Mouse (Mus musculus): ENCODE measurements around the gene Spdye4c. TPM values are rescaled to one million over a fixed set of nuclear protein-coding genes. Genes with fewer than 3 reads are reported as not detected.
A peak's percentile ranks its signal among the peaks of the same experiment; 100 is the strongest.

Spdye4c gene
- polyA plus RNA-seq, 1 experiment = not detected

DNA sequence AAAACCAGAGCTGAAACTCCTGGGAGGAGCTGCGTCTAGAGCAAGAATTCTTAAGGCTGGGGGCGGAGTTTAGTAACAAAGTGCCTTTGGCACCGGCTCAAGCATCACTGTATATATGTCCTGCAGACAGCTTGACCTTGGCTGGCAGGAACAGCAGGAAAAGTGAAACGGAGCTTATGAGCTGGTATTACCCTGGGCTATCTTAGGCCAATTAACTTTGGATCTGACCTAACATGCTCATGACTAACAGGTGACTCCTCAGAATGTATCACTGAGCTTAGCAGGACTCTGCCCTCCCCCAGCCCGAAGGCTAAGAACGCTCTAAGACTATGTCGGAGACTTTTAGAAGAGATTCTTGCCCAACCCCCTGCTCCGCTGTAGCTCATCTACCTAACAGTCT lies 25.1 kb upstream of the Spdye4c start:
- Histone ChIP-seq H3K79me3 (ENCODE audit: low read depth) (no peaks in the 10 kb centered on the region), H3K36me3 (ENCODE audit: control insufficient read depth, insufficient read depth) (no peaks in the 10 kb centered on the region), H3K79me2 (ENCODE audit: control insufficient read depth, insufficient read depth) (no peaks in the 10 kb centered on the region), H3K27me3 (ENCODE audit: control insufficient read depth, insufficient read depth, insufficient read length) (no peaks in the 10 kb centered on the region), H3K4me3 (ENCODE audit: insufficient read depth, poor library complexity, severe bottlenecking) (no peak overlapping the region), H3ac (ENCODE audit: control insufficient read depth, insufficient read length, low read depth) (no peak overlapping the region)
- TF ChIP-seq MYOG (IDR thresholded peaks at IDR 0.05; ENCODE audit: control insufficient read depth, extremely low read depth, insufficient read length) = no peak
- TF ChIP-seq CEBPB (IDR thresholded peaks at IDR 0.05; ENCODE audit: low read depth) = no peak
- peak; percentile 35 for TF ChIP-seq FOSL1 (IDR thresholded peaks at IDR 0.05; ENCODE audit: insufficient read depth, low read length, poor library complexity, severe bottlenecking)
- peak; percentile 37 for TF ChIP-seq MYOD1 (IDR thresholded peaks at IDR 0.05; ENCODE audit: control insufficient read depth, insufficient read length, low read depth)

DNA sequence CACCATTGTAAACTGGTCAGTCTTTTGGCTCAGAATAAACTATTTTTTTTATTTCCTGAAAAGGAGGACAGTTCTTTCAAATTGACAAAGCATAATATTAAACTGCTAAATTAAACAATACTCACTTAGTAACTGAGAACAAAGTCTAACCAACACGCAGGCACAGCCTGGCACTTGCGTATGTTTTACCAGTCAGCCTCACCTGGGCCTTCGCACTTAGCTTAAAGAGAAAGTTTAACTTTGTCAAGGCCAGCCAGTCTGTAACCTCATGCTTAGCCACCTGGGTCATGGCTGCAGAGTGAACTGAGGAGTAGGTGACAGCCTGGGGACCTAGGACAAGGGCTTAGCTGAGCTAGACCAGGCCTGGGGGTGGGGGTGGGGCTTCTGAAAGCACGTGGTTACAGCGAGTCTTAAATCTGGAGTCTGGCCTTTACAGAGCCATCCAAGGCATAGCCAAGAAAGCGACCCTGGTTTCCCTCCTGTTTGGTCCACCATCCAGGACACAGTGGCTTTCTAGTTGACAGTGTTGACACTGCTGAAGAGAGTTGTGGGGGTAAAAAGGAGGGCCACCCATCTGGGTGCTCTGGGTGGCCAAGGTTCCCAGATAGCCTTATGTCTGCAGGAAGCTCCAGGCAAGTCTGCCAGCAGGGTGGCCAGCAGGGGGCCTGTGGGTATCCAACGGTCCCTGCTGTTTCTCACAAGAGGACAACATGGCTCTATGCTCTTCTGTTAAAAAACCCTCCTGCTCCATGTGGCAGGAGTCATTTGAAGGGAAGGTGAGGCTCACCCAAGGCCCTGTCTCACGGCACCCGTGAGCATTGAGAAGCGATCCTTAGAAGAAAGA lies 24.5 kb upstream of the Spdye4c start:
- H3K79me2 ChIP-seq (ENCODE audit: control insufficient read depth, insufficient read depth) = no peaks in the 10 kb centered on the region
- no peak overlapping the region for H3ac ChIP-seq (ENCODE audit: control insufficient read depth, insufficient read length, low read depth)
- H3K79me3 ChIP-seq (ENCODE audit: low read depth) = no peaks in the 10 kb centered on the region
- H3K4me3 ChIP-seq (ENCODE audit: insufficient read depth, poor library complexity, severe bottlenecking) = no peak overlapping the region
- H3K27me3 ChIP-seq (ENCODE audit: control insufficient read depth, insufficient read depth, insufficient read length) = no peaks in the 10 kb centered on the region
- no peak for TF ChIP-seq MAX (IDR thresholded peaks at IDR 0.05)
- TF ChIP-seq MYOG (IDR thresholded peaks at IDR 0.05; ENCODE audit: control insufficient read depth, extremely low read depth, insufficient read length) = no peak
- no peaks in the 10 kb centered on the region for H3K36me3 ChIP-seq (ENCODE audit: control insufficient read depth, insufficient read depth)

DNA sequence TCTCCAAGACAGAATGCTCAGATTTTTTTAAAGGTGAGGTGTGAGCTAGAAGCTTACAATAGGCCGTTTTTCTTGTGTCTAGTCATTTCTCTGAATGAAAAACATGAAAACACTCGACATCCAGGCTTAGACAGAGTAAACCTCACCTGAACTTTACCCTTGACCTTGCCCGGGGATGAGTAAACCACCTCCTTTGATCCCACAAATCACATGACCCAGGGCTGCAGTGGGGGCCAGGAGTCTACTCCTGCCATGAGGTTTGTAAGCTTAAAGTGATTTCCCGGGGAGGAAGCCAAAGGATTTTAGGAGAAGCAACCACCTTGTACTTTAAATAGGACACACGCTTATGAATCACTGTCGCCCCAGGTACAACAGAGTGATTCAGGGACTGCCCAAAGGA lies 23.0 kb upstream of the Spdye4c start:
- TF ChIP-seq FOSL1 (IDR thresholded peaks at IDR 0.05; ENCODE audit: insufficient read depth, low read length, poor library complexity, severe bottlenecking) (no peak), USF1 (IDR thresholded peaks at IDR 0.05; ENCODE audit: low read depth) (peak; percentile 50)
- Histone ChIP-seq H3K27me3 (ENCODE audit: control insufficient read depth, insufficient read depth, insufficient read length) (no peaks in the 10 kb centered on the region), H3ac (ENCODE audit: control insufficient read depth, insufficient read length, low read depth) (no peak overlapping the region), H3K4me3 (ENCODE audit: insufficient read depth, poor library complexity, severe bottlenecking) (no peak overlapping the region), H3K79me2 (ENCODE audit: control insufficient read depth, insufficient read depth) (no peaks in the 10 kb centered on the region), H3K79me3 (ENCODE audit: low read depth) (no peaks in the 10 kb centered on the region), H3K36me3 (ENCODE audit: control insufficient read depth, insufficient read depth) (no peaks in the 10 kb centered on the region)

DNA sequence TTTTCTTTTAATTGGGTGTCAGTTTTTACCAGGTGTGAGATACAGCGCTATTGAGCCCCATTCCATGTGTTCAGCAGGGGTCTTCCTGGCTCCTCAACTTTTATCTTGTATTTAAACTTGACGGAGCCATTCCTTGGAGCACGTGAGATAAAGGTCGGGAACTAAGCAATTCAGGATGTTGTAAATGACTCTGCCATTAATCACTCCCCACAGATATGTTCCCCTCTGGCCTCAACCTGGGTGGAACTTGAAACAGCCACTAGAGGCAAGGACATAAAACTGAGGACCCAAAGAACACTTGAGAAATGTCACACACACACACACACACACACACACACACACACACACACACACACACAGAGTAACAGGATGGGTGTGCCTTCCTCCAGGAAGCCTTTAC lies 22.5 kb upstream of the Spdye4c start:
- TF ChIP-seq USF1 (IDR thresholded peaks at IDR 0.05; ENCODE audit: low read depth) (no peak), FOSL1 (IDR thresholded peaks at IDR 0.05; ENCODE audit: insufficient read depth, low read length, poor library complexity, severe bottlenecking) (no peak), MAX (IDR thresholded peaks at IDR 0.05) (peak; percentile 31)

GRCm38 (mm10) chr2:128571001-128571400 lies 20.0 kb upstream of the Spdye4c start:
- Histone ChIP-seq H3K27me3 (ENCODE audit: control insufficient read depth, insufficient read depth, insufficient read length) (no peaks in the 10 kb centered on the region), H3K36me3 (ENCODE audit: control insufficient read depth, insufficient read depth) (no peaks in the 10 kb centered on the region), H3K79me2 (ENCODE audit: control insufficient read depth, insufficient read depth) (no peaks in the 10 kb centered on the region), H3K79me3 (ENCODE audit: low read depth) (no peaks in the 10 kb centered on the region), H3K4me3 (ENCODE audit: insufficient read depth, poor library complexity, severe bottlenecking) (no peak overlapping the region), H3ac (ENCODE audit: control insufficient read depth, insufficient read length, low read depth) (no peak overlapping the region)
- TF ChIP-seq MYOD1 (IDR thresholded peaks at IDR 0.05; ENCODE audit: control insufficient read depth, insufficient read length, low read depth) (no peak), FOSL1 (IDR thresholded peaks at IDR 0.05; ENCODE audit: insufficient read depth, low read length, poor library complexity, severe bottlenecking) (no peak), USF1 (IDR thresholded peaks at IDR 0.05; ENCODE audit: low read depth) (no peak), MYOG (IDR thresholded peaks at IDR 0.05; ENCODE audit: control insufficient read depth, extremely low read depth, insufficient read length) (no peak), CEBPB (IDR thresholded peaks at IDR 0.05; ENCODE audit: low read depth) (no peak), CTCF (IDR thresholded peaks at IDR 0.05; ENCODE audit: control insufficient read depth, insufficient read depth, insufficient read length) (no peak), MAX (IDR thresholded peaks at IDR 0.05) (no peak)

More for the DNA sequence above, 22.5 kb upstream of the Spdye4c start:
- Histone ChIP-seq H3ac (ENCODE audit: control insufficient read depth, insufficient read length, low read depth) (no peak overlapping the region), H3K79me2 (ENCODE audit: control insufficient read depth, insufficient read depth) (no peaks in the 10 kb centered on the region), H3K79me3 (ENCODE audit: low read depth) (no peaks in the 10 kb centered on the region), H3K36me3 (ENCODE audit: control insufficient read depth, insufficient read depth) (no peaks in the 10 kb centered on the region), H3K4me3 (ENCODE audit: insufficient read depth, poor library complexity, severe bottlenecking) (no peak overlapping the region), H3K27me3 (ENCODE audit: control insufficient read depth, insufficient read depth, insufficient read length) (no peaks in the 10 kb centered on the region)

DNA sequence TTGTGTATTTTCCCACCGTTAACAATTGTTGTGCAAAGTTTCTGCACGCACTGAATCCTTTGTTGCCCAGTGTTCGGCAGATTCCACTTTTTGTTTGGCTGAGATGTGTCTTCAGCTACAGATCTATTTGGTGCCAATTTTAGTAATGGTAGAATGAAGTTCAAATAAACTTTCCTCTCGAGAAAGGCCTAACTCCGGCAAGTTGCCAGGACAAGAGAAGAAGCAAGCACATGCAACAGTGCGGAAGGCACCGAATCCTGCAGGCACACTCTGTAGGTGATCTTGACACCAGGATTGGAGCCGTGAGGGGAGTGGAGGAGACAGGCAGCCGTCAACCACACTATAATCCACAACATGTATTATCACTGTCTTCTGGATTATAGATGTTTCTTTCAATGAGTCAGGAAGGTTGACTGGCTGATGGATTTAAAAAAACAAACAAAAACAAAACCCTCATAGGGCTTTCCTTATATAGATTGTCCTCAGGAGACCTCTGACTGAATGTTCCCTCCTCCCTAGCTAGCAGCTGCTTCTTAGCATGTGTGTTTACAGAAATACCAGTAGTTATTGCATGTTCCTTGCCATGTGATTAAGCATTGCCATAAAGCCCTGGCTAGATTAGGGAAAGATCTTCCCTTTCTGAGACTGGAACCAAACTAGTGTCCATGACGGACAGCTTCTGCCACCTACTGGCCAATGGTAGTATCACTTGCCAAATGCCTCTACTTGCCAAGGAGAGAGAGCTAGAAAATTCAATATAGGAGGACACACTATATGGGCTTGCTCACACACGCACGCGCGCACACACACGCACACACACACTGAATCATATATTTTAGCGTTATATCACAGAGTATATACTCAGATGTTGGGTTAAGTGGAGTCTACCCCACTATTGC lies 18.0 kb upstream of the Spdye4c start:
- Histone ChIP-seq H3ac (ENCODE audit: control insufficient read depth, insufficient read length, low read depth) (no peak overlapping the region), H3K36me3 (ENCODE audit: control insufficient read depth, insufficient read depth) (no peaks in the 10 kb centered on the region), H3K27me3 (ENCODE audit: control insufficient read depth, insufficient read depth, insufficient read length) (no peaks in the 10 kb centered on the region), H3K79me2 (ENCODE audit: control insufficient read depth, insufficient read depth) (no peaks in the 10 kb centered on the region), H3K4me3 (ENCODE audit: insufficient read depth, poor library complexity, severe bottlenecking) (no peak overlapping the region), H3K79me3 (ENCODE audit: low read depth) (no peaks in the 10 kb centered on the region)
- TF ChIP-seq CEBPB (IDR thresholded peaks at IDR 0.05; ENCODE audit: low read depth) (no peak), CTCF (IDR thresholded peaks at IDR 0.05; ENCODE audit: control insufficient read depth, insufficient read depth, insufficient read length) (no peak), MYOD1 (IDR thresholded peaks at IDR 0.05; ENCODE audit: control insufficient read depth, insufficient read length, low read depth) (no peak), USF1 (IDR thresholded peaks at IDR 0.05; ENCODE audit: low read depth) (peak; percentile 11), MAX (IDR thresholded peaks at IDR 0.05) (peak; percentile 19)
